Mouse (Mus musculus) hindbrain, embryonic 14.5 days (tissue): ENCODE measurements at regions not wholly inside any gene's neighbourhood (a gene's known extent, or its start where the extent isn't known, plus 50 kb on each side); places are given as distances from the start of the nearest gene placed in this dataset.

Experiments
- ATAC-seq: fragments of 200-750 bp; cut with Nextera tagmentation; 2 replicates; pipeline ENCODE4 v1.8.0; 2017; ENCODE audit warnings: moderate number of reproducible peaks, mild to moderate bottlenecking, moderate TSS enrichment, moderate library complexity; ENCODE audit not compliant: low FRiP score
- DNase-seq: peaks from one replicate; pipeline ENCODE4 v3.0.0-alpha.2; 2015; ENCODE audit warnings: low spot score
- H3K27ac ChIP-seq: fragments of 300-500 bp; sonication (generic); 2 replicates; pipeline ENCODE4 v1.5.1; 2014; ENCODE audit warnings: mild to moderate bottlenecking, moderate library complexity
- H3K27me3 ChIP-seq: fragments of 300-500 bp; sonication (generic); 2 replicates; pipeline ENCODE4 v1.6.1; 2014; ENCODE audit warnings: mild to moderate bottlenecking, low read length, mixed read lengths; ENCODE audit not compliant: control insufficient read depth, insufficient read depth
- H3K36me3 ChIP-seq: fragments of 300-500 bp; sonication (generic); replicated peaks from 2 replicates; pipeline ENCODE4 v1.6.1; 2014; ENCODE audit not compliant: control insufficient read depth, insufficient read depth
- H3K4me1 ChIP-seq: fragments of 300-500 bp; sonication (generic); replicated peaks from 2 replicates; pipeline ENCODE4 v1.6.1; 2014; ENCODE audit warnings: antibody characterized with exemption, low read length, mixed read lengths; ENCODE audit not compliant: control insufficient read depth, insufficient read depth
- H3K4me2 ChIP-seq: fragments of 300-500 bp; sonication (generic); replicated peaks from 2 replicates; pipeline ENCODE4 v1.6.1; 2014; ENCODE audit warnings: mild to moderate bottlenecking, moderate library complexity
- H3K4me3 ChIP-seq: fragments of 300-500 bp; sonication (generic); replicated peaks from 2 replicates; pipeline ENCODE4 v1.5.1; 2014; ENCODE audit warnings: mild to moderate bottlenecking, low read length
- H3K9ac ChIP-seq: fragments of 300-500 bp; sonication (generic); 2 replicates; pipeline ENCODE4 v1.6.1; 2014
- H3K9me3 ChIP-seq: fragments of 300-500 bp; sonication (generic); 2 replicates; pipeline ENCODE4 v1.6.1; 2016; ENCODE audit warnings: low read length; ENCODE audit not compliant: control insufficient read depth
- WGBS: fragments of 180-500 bp; shearing (Covaris S2); extraction: QIAGEN DNeasy Blood & Tissue Kit; methylation state at CpG from one replicate; pipeline ENCODE4 v1.1.7; 2014; 5-methylcytosine and 5-hydroxymethylcytosine counted together

- ATAC-seq (no peak), DNase-seq (no peak)
- Histone ChIP-seq H3K27me3 (no peaks in the 10 kb centered on the region), H3K9me3 (no peaks in the 10 kb centered on the region), H3K27ac (no peak overlapping the region), H3K4me1 (no peaks in the 10 kb centered on the region), H3K9ac (no peak overlapping the region), H3K4me3 (no peak overlapping the region), H3K4me2 (no peak overlapping the region), H3K36me3 (no peaks in the 10 kb centered on the region)
- 72% methylated on average over 4 of the region's 4 CpGs for WGBS
Measured at GRCm38 (mm10) chr1:52553871-52554270, 53.4 kb upstream of the Nab1 start.

DNA sequence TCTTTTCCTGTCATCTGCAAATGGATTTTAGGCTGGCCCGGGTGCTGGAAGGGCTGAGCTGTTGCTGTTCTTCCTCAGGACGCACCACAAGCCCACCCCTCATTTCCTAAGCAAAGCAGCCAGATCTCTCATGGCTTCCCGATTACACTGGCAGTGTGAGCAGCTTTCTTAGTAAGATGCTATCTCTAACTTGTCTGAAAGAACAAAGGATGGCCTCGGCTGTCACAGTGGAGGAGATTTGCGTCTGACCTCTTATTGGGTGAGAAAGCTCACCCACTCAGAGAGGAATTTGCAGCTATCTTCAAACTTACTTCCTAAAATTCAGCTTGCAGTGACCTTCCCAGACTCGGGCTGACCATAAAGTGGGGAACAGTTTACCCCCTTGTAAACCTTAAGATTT, 64.7 kb upstream of the Nemp2 start:
- no peaks in the 10 kb centered on the region for H3K9me3 ChIP-seq
- H3K27ac ChIP-seq: no peak overlapping the region
- H3K4me1 ChIP-seq: no peaks in the 10 kb centered on the region
- WGBS: 47% methylated on average over 6 of the region's 6 CpGs
- no peaks in the 10 kb centered on the region for H3K27me3 ChIP-seq
- no peak for ATAC-seq
- H3K4me2 ChIP-seq: no peak overlapping the region
- no peak overlapping the region for H3K4me3 ChIP-seq
- no peak overlapping the region for H3K9ac ChIP-seq
- H3K36me3 ChIP-seq: no peaks in the 10 kb centered on the region
- no peak for DNase-seq

- WGBS: 91% methylated on average over 5 of the region's 5 CpGs
- no peak overlapping the region for H3K4me2 ChIP-seq
Measured at GRCm38 (mm10) chr1:52571674-52572073, 58.8 kb upstream of the Nemp2 start.

GRCm38 (mm10) chr1:52578298-52579056, 52.0 kb upstream of the Nemp2 start:
- no peak overlapping the region for H3K4me2 ChIP-seq
- peak; percentile 73 for ATAC-seq
- DNase-seq: peak; percentile 48
- H3K27me3 ChIP-seq: no peaks in the 10 kb centered on the region
- H3K4me1 ChIP-seq: no peaks in the 10 kb centered on the region
- WGBS: 56% methylated on average over 5 of the region's 5 CpGs
- no peaks in the 10 kb centered on the region for H3K36me3 ChIP-seq
- H3K27ac ChIP-seq: peak overlapping the region; percentile 4; the same call in 1 of the 2 replicates
- no peaks in the 10 kb centered on the region for H3K9me3 ChIP-seq
- H3K9ac ChIP-seq: no peak overlapping the region
- no peak overlapping the region for H3K4me3 ChIP-seq

More at GRCm38 (mm10) chr1:52571674-52572073, 58.8 kb upstream of the Nemp2 start:
- no peaks in the 10 kb centered on the region for H3K4me1 ChIP-seq
- no peaks in the 10 kb centered on the region for H3K36me3 ChIP-seq
- H3K27me3 ChIP-seq: no peaks in the 10 kb centered on the region
- no peaks in the 10 kb centered on the region for H3K9me3 ChIP-seq
- ATAC-seq (no peak), DNase-seq (no peak)
- no peak overlapping the region for H3K9ac ChIP-seq
- no peak overlapping the region for H3K4me3 ChIP-seq
- no peak overlapping the region for H3K27ac ChIP-seq

- H3K27me3 ChIP-seq: no peaks in the 10 kb centered on the region
- H3K27ac ChIP-seq: no peak overlapping the region
- H3K9ac ChIP-seq: no peak overlapping the region
- no peak overlapping the region for H3K4me2 ChIP-seq
- H3K36me3 ChIP-seq: no peaks in the 10 kb centered on the region
- WGBS: 85% methylated on average over 4 of the region's 4 CpGs
- no peak for DNase-seq
- no peak overlapping the region for H3K4me3 ChIP-seq
- H3K4me1 ChIP-seq: no peaks in the 10 kb centered on the region
- ATAC-seq: 0 out of 2 replicates have a peak, but pooled peaks have one; percentile 46
- no peaks in the 10 kb centered on the region for H3K9me3 ChIP-seq
Measured at GRCm38 (mm10) chr1:52580132-52580896, 50.2 kb upstream of the Nemp2 start.
